Mouse (Mus musculus): ENCODE results near the gene Nol9. TPM values are rescaled to one million over a fixed set of nuclear protein-coding genes. Genes with fewer than 3 reads are reported as not detected.

The Nol9 gene
- polyA plus RNA-seq, 1 experiment from 2014 or later: 30.8 TPM

DNA sequence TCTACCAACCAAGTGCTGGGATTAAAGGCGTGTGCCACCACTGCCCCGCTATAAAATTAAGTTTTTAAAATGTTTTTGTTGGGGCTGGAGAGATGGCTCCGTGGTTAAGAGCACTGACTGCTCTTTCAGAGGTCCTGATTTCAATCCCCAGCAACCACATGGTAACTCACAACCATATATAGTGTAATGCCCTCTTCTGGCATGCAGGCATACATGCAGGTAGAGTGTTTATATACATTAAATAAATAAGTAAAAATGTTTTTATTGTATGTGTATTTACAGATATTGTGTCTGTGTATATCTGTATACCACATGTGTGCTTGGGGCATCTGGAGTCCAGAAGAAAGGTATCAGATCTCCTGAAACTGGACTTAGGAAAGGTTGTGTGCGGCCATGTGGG is 37.8 kb upstream of the Nol9 start:
- H3K27ac ChIP-seq: no peak overlapping the region
- H3K27me3 ChIP-seq (replicated peaks): no peaks in the 10 kb centered on the region
- no peak overlapping the region for H3K4me3 ChIP-seq (replicated peaks)
- no peak overlapping the region for H3K4me2 ChIP-seq
- no peaks in the 10 kb centered on the region for H3K36me3 ChIP-seq
- H3K4me1 ChIP-seq: 0 out of 2 replicates have a peak, but pooled peaks cover 5% of the 10 kb centered on the region
- ATAC-seq (ENCODE audit: insufficient read depth, low FRiP score, low read depth): no peak
- no peak overlapping the region for H3K9ac ChIP-seq
- WGBS: 70% methylated on average over 4 of the region's 4 CpGs
- no peaks in the 10 kb centered on the region for H3K9me3 ChIP-seq

DNA sequence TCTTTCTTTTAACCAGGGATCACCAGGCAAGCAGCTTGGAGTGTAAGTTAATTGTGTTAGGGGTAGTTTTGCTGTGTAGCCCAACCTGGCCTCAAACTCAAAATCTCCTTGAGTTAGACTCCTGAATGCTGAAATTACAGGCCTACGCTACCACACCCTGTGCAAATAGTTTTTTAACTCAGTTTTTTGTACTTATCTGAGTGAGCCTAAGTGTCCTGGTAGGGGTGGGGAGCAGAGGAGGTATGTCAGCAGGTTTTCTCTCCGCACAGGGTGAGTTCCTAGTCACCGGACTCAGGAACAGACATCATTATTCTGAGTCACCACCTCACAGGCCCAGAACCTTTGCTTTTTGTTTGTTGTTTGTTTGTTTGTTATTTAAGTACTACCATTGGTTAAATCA is 37.1 kb upstream of the Nol9 start:
- Histone ChIP-seq H3K4me1 (0 out of 2 replicates have a peak, but pooled peaks cover 7% of the 10 kb centered on the region), H3K27ac (no peak overlapping the region), H3K36me3 (no peaks in the 10 kb centered on the region), H3K4me3 (replicated peaks) (no peak overlapping the region), H3K9me3 (no peaks in the 10 kb centered on the region), H3K27me3 (replicated peaks) (no peaks in the 10 kb centered on the region), H3K9ac (no peak overlapping the region), H3K4me2 (no peak overlapping the region)
- 74% methylated on average over 3 of the region's 3 CpGs for WGBS
- ATAC-seq (ENCODE audit: insufficient read depth, low FRiP score, low read depth): no peak

- Histone ChIP-seq H3K27me3 (replicated peaks) (no peaks in the 10 kb centered on the region), H3K9ac (no peak overlapping the region), H3K9me3 (no peaks in the 10 kb centered on the region), H3K36me3 (no peaks in the 10 kb centered on the region), H3K27ac (no peak overlapping the region), H3K4me3 (replicated peaks) (no peak overlapping the region), H3K4me1 (peaks cover 28% of the 10 kb centered on the region), H3K4me2 (no peak overlapping the region)
- ATAC-seq (ENCODE audit: insufficient read depth, low FRiP score, low read depth): no peak
- 70% methylated on average over 6 of the region's 6 CpGs for WGBS
Observed at GRCm38 (mm10) chr4:152006137-152006536, 33.0 kb upstream of the Nol9 start.

DNA sequence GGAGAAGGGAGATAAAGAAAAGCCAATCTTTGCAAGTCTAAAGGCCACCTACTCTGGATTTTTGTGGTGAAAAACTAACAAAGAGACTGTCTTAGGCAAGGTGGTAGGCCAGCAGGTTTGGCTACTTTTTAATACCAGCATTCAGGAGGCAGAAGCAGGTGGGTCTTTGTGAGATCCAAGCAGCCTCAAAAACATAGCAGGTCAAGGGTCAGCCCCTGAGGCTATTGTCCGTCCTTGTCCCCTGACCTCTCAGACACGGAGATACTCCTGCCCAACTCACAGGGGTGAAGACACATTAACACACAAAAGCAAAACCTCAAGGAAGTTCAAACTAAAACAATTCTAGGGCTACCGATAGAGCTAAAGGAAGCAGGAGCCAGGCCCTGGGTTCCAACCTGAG is 32.3 kb upstream of the Nol9 start:
- peaks cover 35% of the 10 kb centered on the region for H3K4me1 ChIP-seq
- ATAC-seq (ENCODE audit: insufficient read depth, low FRiP score, low read depth): no peak
- no peak overlapping the region for H3K4me3 ChIP-seq (replicated peaks)
- H3K36me3 ChIP-seq: no peaks in the 10 kb centered on the region
- peak overlapping the region; percentile 94; the same call in 1 of the 2 replicates for H3K27ac ChIP-seq
- WGBS: 43% methylated on average over 3 of the region's 3 CpGs
- no peaks in the 10 kb centered on the region for H3K27me3 ChIP-seq (replicated peaks)
- H3K9ac ChIP-seq: no peak overlapping the region
- H3K4me2 ChIP-seq: no peak overlapping the region
- H3K9me3 ChIP-seq: no peaks in the 10 kb centered on the region

GRCm38 (mm10) chr4:152007481-152008147 is 31.5 kb upstream of the Nol9 start:
- 6% methylated on average over 8 of the region's 8 CpGs for WGBS
- H3K27ac ChIP-seq: peak overlapping the region; percentile 94
- H3K9ac ChIP-seq: peak overlapping the region; percentile 62; the same call in 1 of the 2 replicates
- peaks cover 5% of the 10 kb centered on the region for H3K36me3 ChIP-seq
- no peaks in the 10 kb centered on the region for H3K27me3 ChIP-seq (replicated peaks)
- no peaks in the 10 kb centered on the region for H3K9me3 ChIP-seq
- peak overlapping the region; percentile 93 for H3K4me2 ChIP-seq
- peak overlapping the region; percentile 87 for H3K4me3 ChIP-seq (replicated peaks)
- no peak for ATAC-seq (ENCODE audit: insufficient read depth, low FRiP score, low read depth)
- peaks cover 41% of the 10 kb centered on the region for H3K4me1 ChIP-seq

GRCm38 (mm10) chr4:152008148-152008500 is 31.0 kb upstream of the Nol9 start:
- Histone ChIP-seq H3K27ac (peak overlapping the region; percentile 94), H3K9me3 (no peaks in the 10 kb centered on the region), H3K9ac (peak overlapping the region; percentile 62; the same call in 1 of the 2 replicates), H3K4me2 (peak overlapping the region; percentile 93), H3K36me3 (peaks cover 10% of the 10 kb centered on the region), H3K4me1 (peaks cover 41% of the 10 kb centered on the region), H3K27me3 (replicated peaks) (no peaks in the 10 kb centered on the region), H3K4me3 (replicated peaks) (peak overlapping the region; percentile 87)
- no peak for ATAC-seq (ENCODE audit: insufficient read depth, low FRiP score, low read depth)
- under 1% methylated on average over 14 of the region's 14 CpGs for WGBS

- peaks cover 41% of the 10 kb centered on the region for H3K4me1 ChIP-seq
- peak; percentile 87 for ATAC-seq (ENCODE audit: insufficient read depth, low FRiP score, low read depth)
- WGBS: under 1% methylated on average over 45 of the region's 45 CpGs
Observed at GRCm38 (mm10) chr4:152008622-152009075, 30.5 kb upstream of the Nol9 start, which contains the start of gene Klhl21. TSS of gene Klhl21 (plus strand) at chr4:152008803.

GRCm38 (mm10) chr4:152009076-152010051 is 29.8 kb upstream of the Nol9 start:
- peaks cover 41% of the 10 kb centered on the region for H3K4me1 ChIP-seq
- under 1% methylated on average over 115 of the region's 115 CpGs for WGBS

More at GRCm38 (mm10) chr4:152008622-152009075, 30.5 kb upstream of the Nol9 start, which contains the start of gene Klhl21:
- H3K36me3 ChIP-seq: peaks cover 15% of the 10 kb centered on the region
- H3K9ac ChIP-seq: peak within 1 kb of the TSS; percentile 62
- H3K9me3 ChIP-seq: no peaks in the 10 kb centered on the region
- H3K4me2 ChIP-seq: peak within 1 kb of the TSS; percentile 93
- H3K27ac ChIP-seq: peak within 1 kb of the TSS; percentile 94
- H3K27me3 ChIP-seq (replicated peaks): no peaks in the 10 kb centered on the region
- H3K4me3 ChIP-seq (replicated peaks): peak within 1 kb of the TSS; percentile 87

DNA sequence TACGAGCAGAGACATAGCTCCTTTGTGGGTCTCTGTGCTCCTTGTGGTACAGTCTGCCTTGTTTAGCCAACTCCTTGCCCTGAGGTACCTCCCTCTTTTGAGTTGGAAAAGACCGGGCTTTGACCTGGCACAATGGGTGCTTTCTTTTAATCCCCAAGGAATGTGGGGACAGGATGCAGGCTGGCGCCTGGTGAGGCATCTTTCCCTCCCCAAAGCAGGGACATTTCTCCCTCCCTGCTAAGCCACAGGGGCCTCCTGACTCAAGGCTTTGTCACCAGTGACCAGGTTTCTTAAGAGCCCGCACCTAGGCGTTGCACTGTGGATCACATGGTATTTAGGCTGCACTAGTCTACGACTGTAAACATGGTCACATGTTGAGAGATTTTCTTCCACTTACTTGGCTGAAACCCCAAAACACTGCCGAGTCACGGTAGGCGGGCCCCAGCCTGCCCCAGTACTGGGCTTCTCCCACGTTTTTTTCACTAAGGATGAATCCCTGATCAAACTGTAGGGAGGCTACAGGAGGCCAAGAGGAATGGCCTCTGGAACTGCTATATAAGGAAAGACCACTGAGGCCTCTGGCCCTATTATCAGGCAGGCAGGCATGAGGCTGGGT is 28.9 kb upstream of the Nol9 start:
- Histone ChIP-seq H3K9ac (peak overlapping the region; percentile 62), H3K4me2 (peak overlapping the region; percentile 93), H3K4me3 (replicated peaks) (peak overlapping the region; percentile 87), H3K36me3 (peaks cover 29% of the 10 kb centered on the region), H3K9me3 (no peaks in the 10 kb centered on the region), H3K4me1 (peaks cover 41% of the 10 kb centered on the region), H3K27ac (peak overlapping the region; percentile 94), H3K27me3 (replicated peaks) (no peaks in the 10 kb centered on the region)
- peak; percentile 28 for ATAC-seq (ENCODE audit: insufficient read depth, low FRiP score, low read depth)
- WGBS: 3% methylated on average over 10 of the region's 10 CpGs

More at GRCm38 (mm10) chr4:152009076-152010051, 29.8 kb upstream of the Nol9 start:
- peak overlapping the region; percentile 62 for H3K9ac ChIP-seq
- H3K27ac ChIP-seq: peak overlapping the region; percentile 94
- no peaks in the 10 kb centered on the region for H3K9me3 ChIP-seq
- H3K4me3 ChIP-seq (replicated peaks): peak overlapping the region; percentile 87
- ATAC-seq (ENCODE audit: insufficient read depth, low FRiP score, low read depth): peak; percentile 51
- peak overlapping the region; percentile 93 for H3K4me2 ChIP-seq
- H3K27me3 ChIP-seq (replicated peaks): no peaks in the 10 kb centered on the region
- H3K36me3 ChIP-seq: peaks cover 21% of the 10 kb centered on the region

DNA sequence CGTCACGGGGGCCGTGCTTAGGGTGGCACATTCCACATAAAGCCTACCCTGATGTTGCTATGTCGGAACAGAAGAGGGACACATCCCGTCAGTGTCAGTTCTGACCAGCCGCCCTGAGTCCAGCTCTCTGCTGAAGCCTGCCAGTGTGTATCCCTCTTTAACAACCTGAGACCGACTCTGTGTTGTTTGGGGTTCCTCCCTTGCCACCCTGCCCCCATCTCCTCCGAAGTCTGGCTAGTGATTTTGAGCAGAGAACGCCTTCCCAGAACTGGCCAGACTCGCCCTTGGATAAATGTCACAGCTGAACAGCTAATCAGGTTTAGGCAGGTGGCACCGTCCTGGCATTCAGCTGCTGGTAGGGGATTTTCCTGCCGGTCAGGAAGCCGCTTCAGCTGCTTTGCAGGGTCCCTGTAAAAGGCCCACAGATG is 28.4 kb upstream of the Nol9 start:
- Histone ChIP-seq H3K27ac (peak overlapping the region; percentile 94), H3K4me1 (peaks cover 41% of the 10 kb centered on the region), H3K27me3 (replicated peaks) (no peaks in the 10 kb centered on the region), H3K4me3 (replicated peaks) (peak overlapping the region; percentile 87), H3K36me3 (peaks cover 34% of the 10 kb centered on the region), H3K9ac (0 out of 2 replicates have a peak overlapping the region, but pooled peaks have one; percentile 62), H3K9me3 (no peaks in the 10 kb centered on the region), H3K4me2 (peak overlapping the region; percentile 93)
- WGBS: 19% methylated on average over 13 of the region's 13 CpGs
- no peak for ATAC-seq (ENCODE audit: insufficient read depth, low FRiP score, low read depth)

- Histone ChIP-seq H3K9me3 (no peaks in the 10 kb centered on the region), H3K36me3 (peaks cover 36% of the 10 kb centered on the region), H3K4me3 (replicated peaks) (peak overlapping the region; percentile 87), H3K9ac (0 out of 2 replicates have a peak overlapping the region, but pooled peaks have one; percentile 62), H3K27me3 (replicated peaks) (no peaks in the 10 kb centered on the region), H3K27ac (peak overlapping the region; percentile 94), H3K4me1 (peaks cover 41% of the 10 kb centered on the region), H3K4me2 (peak overlapping the region; percentile 93)
- 0 out of 2 replicates have a peak, but pooled peaks have one; percentile 5 for ATAC-seq (ENCODE audit: insufficient read depth, low FRiP score, low read depth)
- 63% methylated on average over 8 of the region's 8 CpGs for WGBS
Observed at GRCm38 (mm10) chr4:152011171-152011760, 27.9 kb upstream of the Nol9 start.
